Mouse (Mus musculus): ENCODE results near the gene Epb41l5.

Epb41l5 gene

DNA sequence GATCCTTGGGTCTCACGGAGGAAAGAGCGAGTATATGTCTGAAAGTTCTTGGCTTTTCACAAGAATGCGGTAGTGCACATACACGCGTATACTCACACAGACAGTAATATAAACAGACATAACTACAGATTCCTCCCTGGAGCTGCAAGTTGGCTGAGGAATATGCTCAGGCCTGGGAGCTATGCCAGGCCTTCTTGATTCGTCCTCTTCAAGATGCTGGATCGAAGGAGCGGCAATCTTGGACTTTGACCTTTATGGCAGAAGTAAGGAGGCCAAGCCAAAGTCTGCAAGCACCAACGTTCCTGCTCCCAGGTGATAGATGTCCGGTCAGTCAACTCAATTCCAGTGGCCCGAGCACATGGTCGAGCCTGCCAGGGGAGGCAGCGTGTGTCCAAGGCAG, 117.9 kb downstream of the Epb41l5 start:
- no peak for DNase-seq

DNA sequence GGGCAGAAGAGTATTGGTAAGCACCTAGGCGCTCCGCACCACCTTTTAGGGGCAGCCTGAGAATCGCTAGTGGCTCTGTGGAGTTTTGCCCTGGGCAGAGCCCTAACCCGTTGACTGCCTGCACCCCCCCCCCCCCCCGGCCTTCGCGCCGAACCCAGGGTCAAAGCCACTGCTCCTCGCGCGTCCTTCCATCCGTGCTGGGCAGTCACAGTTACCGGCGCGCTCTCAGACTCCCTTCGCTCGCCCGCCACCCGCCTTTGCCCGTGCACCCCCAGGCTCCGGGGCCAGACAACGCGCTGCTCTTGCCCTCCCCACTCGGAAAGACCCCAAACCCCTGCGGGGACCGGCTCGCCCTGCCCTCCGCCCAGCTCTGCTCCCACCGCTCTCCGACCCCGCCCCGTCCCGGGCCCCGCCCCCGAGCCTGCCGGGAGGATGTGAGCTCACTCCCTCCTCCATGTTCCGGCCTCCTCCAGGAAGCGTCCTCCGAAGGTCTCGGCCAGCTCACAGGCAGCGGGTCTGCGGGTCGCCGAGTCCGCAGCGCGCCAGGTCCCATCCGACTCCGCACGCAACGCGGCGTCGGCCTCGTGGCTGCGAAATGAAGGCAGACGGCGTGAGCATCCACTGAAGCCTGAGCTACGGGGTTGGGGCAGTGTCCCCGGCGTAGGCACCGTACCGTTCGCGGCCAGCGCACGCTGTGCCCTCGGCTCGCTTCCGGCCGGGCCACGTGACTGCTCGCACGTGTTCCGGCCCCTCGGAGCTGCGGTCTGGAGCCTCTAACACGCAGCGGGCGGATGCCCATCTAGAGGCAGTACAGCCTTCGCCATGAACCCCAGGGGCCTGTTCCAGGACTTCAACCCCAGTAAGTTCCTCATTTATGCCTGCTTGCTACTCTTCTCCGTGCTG, 122.9 kb downstream of the Epb41l5 start, which contains the start of gene Tmem185b:
Tmem185b (plus strand) TSS at position 472 of the 903 bp plus-strand sequence.
- peak; percentile 88 for DNase-seq

DNA sequence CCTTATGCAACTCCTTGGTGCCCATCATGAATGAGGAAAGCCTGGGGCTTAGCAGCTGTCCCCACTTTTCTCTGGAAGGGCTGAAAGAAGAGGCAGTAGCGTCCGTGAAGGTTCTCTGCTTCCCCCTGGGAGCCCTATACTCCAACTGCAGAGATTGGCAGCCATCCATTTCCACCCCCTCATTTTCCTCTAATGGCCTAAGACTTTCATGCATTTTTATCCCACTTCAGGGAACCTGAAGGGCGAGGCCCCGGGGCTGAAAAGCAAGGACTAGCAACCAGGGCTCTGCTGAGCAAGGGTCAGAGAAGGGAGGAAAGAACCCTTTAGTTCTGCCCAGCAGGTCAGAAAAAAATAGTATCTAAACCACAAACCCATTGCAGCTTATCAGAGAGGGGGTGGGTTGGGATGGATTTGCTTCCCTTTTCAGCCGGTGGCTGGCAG, 123.8 kb downstream of the Epb41l5 start:
- peak; percentile 38 for DNase-seq

DNA sequence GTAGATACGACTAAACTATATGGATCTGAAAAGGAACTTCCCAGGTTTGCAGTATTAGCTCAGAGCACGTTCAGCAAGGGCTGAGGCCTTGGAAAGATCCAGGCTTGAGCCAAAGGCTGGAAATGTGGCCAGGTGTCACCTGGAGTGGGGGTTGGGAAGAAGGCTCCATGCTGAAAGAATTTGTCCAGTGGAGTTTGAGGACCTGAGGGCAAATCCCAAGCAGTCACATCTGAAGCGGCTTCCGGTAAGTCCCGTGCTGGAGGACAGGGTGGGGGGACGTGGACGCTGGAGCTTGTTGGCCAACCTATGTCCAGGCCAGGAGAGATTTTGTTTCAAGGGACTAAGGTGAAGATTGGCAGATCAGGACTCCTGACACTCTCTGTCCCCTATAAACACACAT, 125.0 kb downstream of the Epb41l5 start:
- no peak for DNase-seq

DNA sequence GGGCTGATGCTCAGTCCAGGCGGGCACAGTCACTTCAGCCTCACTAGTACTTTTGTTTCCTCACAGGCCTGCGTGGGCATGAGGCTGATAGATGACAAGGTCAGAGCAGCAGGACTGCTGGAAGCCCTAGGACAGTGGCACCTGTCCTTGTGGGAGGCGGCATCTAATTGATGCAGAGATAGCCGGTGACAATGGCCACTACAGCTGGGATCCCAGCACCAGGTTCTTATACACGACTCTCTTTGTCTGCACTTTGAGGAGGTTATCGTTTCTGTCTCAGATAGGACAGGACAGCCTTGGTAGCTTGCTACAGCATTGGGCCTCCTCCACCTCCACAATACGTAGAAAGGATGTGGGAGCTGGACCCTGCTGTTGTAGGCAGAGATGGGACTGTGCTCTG, 125.4 kb downstream of the Epb41l5 start:
- no peak for DNase-seq

DNA sequence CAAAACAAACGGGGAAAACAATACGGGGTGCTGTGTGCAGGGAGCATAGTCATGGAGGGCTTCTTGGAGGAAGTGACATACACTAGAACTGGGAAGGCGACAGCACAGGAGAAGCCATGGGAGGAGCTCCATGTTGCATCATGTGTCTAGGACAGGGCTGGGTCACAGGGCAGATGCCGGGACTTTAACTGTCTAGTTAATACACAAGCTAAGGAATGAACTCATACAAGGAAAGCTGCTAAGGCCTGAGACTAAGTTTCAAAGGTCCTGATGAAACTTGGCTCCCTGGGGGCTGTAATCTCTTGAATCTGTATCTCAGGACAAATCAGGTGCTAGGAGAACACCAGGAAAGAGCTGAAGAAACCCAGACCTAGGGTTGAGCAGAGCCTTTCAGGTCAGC, 126.1 kb downstream of the Epb41l5 start:
- DNase-seq = no peak

DNA sequence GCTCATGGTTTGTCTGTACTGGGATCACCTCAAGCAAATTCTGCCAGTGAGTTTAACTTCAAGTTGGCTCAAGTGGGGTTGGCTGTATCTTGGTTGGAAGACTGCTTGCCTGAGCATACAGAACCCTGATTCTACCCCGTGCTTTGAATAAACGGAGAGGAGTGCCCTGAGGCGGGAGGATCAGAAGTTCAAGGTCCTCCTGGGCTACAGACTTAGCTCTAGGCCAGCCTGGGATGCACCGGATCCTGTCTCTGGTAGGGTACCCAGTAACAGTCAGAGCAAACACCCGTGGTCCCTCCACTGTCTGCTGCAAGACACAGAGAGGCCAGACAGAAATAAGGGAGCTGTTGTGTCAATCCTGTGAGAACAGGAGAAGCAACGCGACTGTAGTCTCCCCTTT, 127.1 kb downstream of the Epb41l5 start:
- no peak for DNase-seq

DNA sequence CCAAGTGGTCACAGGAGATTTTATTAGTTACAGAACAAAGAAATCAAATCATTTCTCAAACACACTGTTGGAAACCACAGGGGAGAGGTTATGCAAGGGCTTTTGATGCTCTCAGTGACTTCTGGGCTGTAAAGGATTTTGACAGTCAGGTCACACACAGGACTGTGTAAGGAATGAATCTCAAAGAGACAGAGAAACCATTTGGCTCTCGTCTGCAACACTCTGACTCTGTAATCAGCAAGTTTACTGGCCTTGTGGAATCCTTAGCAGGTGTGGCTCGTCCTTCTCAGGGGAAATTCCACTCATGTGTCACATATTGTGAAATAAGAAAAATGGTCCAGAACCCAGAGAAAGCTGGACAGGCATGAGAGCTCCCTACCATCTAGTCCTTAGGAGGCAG, 127.8 kb downstream of the Epb41l5 start:
- no peak for DNase-seq

DNA sequence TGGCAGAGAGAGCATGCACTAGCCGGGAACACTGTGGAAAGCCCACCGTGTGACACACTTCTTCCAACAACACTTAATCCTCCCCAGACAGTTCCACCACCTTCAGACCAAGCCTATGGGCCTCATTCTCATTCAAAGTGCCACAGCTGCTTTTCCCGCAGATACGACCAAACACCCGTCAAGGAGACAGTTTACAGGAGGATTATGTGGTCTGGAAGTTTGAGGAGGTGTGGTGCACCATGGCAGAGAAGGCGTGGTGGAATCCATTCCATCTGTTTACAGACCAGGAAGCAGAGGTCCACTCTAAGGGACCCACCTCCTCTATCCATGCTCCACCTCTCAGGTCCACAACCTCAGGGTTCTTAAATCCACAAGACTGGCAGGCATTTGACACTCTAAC, 129.5 kb downstream of the Epb41l5 start:
- no peak for DNase-seq

DNA sequence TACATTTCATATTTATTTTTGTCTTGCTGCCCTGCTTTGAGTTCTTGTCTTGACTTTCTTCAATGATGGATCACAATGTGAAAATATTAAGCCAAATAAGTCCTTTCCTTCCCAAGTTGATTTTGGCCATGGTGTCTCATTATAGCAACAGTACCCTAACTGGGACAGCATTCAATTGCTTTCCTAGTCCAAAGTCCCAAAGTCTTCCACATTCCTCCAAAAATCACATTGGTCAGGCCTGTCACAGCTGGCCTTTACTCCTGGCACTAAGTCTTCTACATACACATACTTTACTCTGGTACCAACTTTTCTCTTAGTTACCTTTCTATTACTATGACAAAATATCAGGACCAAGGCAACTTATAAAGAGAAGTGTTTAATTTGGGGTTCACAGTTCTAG, 130.0 kb downstream of the Epb41l5 start:
- no peak for DNase-seq

DNA sequence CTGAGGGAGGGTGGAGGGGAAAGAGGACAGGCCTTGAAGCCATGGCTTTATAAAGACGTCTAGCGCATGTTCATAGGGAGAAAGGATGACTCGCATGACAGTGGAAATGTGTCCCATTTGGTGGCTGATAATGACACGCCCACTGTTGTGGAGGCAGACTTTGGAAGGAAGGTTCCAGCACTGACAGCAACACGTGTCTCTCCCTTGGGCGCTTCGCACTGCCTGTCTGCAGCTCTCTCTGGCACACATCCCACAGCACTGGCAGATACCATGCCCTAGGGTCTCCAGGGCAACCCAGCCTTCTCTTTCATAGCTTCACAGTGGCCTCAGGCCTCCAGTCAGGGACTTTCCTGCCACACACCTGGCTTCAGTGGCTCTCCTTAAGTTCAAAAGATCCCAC, 130.7 kb downstream of the Epb41l5 start:
- no peak for DNase-seq

DNA sequence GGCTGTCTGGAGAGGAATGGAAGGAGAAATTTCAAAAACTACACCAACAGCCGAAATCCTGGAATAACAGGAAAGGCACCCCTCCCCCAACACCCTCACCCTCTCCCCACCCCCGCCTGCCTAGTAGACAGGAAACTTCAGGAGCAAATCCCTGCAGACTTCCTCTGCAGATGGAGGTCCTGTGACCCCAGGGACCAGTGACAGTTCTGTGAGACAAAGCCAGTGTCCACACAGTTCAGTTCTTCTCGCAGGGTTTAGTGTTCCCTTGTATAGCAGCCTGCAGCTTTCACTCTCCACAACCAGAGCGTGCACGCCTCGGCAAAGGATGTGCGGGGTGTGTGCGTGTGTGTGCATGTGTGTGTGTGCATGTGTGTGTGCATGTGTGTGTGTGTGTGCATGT, 137.9 kb downstream of the Epb41l5 start:
- no peak for DNase-seq

DNA sequence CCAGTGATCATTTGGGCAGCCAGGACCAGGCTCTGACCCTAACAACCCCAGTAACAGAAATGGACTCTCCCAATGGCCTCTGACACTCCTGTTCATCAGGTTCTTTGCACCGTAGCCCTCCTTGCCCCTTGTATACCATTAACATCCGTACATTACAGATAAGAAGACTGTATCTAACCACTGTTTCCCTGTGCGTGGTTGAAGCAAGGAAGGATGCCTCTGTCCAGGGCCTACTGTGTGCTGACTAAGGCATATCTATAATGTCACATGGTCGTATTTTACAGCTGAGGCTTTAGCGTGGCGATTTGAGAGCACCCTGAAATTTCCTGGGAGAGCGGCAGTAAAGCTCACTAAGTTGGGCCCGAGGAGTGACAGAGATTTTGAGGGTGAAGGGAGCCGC, 138.4 kb downstream of the Epb41l5 start:
- no peak for DNase-seq

DNA sequence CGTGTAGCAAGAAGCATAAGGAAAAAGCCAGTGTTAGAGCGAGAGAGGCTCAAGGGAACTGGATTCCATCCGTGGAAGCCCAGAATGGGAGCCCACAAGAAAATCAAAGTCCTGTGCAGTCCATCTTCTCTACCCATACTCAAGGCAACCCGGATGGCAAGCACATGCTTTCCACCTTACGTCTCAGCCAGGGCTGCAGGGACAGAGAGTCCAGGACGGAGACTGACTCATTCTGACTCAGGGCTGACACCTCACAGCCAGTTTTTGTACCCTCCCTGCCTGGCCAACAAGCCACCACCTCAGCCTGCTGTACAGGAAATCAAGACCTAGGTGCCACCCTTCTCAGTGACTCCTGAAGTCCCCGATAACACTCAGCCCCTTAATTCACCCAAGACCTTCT, 139.3 kb downstream of the Epb41l5 start:
- no peak for DNase-seq

DNA sequence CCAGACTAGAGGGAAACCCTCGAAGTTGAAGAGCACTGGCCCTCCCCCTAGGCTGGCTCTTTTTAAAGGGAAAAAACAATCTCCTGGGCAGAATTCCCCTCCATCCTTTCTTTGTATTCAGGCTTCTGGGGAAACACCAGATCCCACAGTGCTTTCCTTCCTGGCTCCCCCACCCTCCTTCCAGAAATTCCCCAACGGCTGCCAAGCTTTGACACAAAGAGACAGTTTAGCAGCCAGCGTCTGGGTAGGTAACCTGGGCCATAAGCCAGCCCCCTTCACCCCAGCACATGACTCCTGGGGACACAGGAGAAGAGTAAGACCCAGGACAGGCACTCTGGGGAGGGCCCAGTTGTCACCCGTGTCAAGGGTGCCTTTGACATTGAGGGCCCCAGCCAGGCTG, 140.3 kb downstream of the Epb41l5 start:
- DNase-seq = no peak

DNA sequence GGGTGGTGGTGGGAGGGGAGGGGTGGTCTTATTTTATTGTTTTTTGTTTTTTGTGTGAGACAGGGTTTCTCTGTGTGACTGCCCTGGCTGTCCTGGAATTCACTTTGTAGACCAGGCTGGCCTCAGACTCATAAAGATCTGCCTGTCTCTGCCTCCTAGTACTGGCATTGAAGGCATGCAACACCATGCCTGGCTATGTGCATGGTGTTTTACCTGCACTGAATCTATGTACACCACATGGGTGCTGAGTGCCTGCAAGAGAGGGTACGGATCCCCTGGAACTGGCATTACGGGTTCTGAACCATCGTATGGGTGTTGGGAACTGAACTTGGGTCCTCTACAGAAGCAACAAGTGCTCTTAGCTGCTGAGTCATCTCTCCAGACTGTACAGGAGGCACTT, 142.8 kb downstream of the Epb41l5 start:
- DNase-seq = no peak

DNA sequence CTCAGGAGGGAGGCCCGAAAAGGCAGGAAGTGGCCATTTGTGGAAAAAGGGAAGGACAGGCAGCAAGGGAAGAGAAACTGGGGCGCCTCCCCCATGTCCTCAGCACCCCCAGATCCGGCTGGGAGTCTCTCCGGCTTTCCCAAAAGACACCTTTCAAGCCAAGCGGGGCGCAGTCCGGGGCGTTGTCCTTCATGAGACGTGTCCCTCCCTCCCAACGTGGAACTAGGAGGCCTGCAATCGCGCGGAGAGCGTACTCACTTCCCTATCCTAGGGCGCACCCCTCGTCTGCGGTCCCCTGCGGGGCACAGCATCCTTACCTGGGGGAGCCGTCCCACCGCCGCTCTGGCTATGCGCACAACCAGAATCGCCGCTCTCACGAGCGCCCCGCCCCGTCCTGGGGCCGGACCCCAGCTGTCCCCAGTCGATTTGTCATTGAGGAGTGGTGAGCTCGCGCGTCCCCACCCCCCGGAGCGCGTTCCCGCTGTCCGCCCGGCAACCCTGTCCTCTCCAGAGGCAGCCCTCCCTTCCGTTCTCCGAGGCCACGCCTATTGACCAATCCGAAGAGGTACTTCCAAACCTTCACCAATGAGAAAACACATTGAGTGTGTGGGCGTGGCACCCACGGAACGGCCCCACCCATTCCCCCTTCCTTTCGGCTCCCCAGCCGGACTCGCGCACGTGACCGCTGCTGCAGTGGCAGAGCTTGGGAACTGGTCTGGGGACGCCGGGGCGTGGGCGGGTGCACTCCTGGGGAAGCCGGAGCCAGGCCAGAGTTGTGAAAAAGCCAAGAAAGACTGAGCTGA, 144.3 kb downstream of the Epb41l5 start, which contains the start of gene Ralb:
Ralb (minus strand) TSS at position 535 of the 803 bp plus-strand sequence.
- DNase-seq = peak; percentile 99

DNA sequence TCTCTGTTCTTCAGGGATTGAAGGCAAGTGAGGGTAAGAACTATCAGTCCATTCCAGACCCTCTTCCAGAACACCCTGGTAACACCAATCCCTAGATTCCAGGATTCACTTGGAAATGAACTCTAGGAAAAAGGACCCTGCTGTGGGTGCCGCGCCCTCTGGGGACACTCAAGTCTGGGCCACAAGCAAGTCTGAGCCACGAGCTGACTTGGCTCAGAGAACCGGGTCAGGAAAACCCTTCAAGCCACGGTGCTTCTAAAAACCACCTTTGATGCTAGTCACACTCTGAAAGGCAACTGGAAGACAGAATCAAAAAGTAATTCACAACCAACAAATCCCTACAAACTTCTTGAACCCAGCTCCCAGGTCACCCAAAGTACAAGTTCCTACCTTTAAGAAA, 145.0 kb downstream of the Epb41l5 start:
- no peak for DNase-seq

DNA sequence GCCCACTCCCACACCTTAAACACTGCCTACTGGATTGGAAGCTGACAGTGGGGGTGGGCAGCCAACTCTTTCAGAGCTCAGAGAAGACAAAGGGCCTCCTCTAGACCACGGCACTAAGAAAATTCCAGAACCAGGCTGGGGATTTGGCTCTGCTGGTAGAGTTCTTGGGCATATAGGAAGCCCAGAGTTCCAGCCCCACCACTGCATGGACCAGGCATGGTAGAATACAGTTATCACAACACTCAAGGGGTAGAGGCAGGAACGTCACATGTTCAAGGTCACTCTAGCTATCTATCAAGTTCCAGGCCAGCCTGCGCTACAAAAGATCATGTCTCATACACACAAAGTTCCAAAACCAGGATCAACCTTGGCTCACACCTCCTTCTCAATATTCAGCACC, 145.6 kb downstream of the Epb41l5 start:
- DNase-seq = no peak

DNA sequence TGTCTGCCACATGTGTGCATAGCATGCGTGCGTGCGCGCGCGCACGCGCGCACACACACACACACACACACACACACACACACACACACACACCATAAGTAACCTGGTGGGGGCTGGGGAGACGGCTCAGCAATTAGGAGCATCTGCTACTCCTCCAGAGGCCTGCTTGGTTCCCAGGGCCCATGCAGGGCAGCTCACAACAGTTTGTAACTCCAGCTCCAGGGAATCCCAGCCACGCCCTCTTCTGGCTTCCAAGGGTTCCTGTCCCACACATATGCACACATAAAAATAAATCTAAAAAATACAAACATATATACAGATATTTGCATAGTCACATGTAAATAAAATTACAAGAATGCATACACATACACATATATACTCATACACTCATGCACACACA, 146.1 kb downstream of the Epb41l5 start:
- no peak for DNase-seq

DNA sequence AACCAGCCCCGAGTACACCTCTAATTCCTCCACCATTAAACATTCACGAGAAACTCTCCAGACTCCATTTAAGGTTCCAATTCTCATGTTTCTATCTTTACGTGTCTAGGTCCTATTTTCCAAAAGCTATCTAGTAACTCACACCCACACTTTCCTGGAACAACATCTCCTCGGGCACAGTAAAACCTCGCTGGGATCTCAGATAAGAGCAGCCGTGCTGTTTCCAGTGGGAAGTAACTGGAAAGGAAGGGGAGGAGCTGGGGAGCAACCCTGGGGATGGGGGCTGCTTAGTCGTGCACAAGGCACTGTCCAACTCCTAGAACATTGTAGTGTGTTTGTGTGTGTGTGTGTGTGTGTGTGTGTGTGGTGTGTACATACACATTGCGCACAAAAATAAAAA, 146.9 kb downstream of the Epb41l5 start:
- DNase-seq = no peak

DNA sequence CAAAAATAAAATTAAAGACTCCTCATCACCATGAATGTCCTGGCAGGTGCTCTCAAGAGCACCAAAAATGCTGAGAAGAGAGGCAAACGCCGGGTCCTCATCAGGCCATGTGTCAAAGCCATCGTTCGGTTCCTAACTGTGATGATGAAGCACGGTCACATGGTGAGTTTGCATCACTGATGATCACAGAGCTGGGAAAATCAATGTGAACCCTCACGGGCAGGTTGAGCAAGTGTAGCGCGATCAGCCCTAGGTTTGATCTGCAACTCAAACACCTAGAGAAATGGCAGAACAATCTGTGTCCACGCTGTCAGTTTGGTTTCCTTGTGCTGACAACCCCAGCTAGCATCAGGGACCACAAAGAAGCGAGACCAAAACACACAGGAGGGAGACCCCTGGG, 149.3 kb downstream of the Epb41l5 start:
- DNase-seq = no peak

DNA sequence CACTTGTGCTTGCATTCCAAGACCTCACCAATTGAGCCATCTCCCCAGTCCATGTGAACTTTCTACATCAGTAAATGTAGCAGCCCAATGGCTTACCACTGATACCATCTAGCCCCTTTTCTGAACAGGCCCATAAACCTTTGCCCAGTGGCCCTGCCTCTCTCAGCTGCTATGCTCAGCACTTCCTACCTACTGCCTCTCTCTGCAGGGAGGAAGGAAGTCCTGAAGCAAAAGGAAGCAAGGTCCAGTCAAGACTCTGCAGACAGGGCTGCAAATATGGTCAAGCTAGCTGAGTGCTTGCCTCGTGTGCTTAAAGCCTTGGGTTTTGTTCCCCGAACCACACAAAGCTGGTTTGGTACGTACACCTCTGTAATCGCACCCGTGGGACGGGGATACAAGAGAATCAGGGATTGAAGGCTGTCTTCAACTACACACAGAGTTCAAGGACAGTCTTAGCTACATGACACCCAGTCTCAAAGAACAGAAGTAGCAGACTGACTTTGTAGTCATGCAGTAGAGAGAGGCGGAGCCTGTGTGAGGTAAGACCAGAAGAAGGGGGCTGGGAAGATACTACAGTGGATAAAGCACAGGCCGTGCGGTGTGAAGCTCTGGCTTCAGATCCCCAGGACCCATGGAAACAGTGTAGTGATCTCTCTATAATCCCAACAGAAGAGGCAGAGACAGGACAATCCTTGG, 150.1 kb downstream of the Epb41l5 start:
- no peak for DNase-seq

All from layer of hippocampus, adult 9-11 months (tissue).